Comparison of ENCODE assay signal across 14 mouse cellular contexts in the genomic region with DNA sequence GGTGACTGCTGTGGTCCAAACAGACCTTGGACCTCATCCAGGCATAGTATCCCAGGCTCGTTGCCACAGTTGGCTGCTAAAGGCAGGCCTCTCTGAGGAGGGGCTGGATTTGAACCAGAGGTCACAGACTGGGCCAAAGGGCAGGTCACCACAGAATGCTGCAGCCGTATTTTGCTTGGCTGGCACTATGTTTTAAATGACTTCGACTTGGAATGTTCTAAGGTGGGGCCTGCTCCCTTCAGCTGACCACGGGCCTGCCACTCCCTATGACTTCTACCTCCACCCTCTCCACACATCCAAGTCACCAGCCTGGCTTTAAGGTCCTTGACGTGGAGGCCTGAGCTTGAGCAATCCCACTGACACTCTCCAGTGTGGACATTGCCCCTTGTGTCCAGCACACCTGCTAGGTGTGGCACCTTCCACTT. TPM values are rescaled to one million over a fixed set of nuclear protein-coding genes. Genes with fewer than 3 reads are reported as not detected.
DNase-seq lines count a peak whose midpoint lies in the region; ATAC-seq lines count a peak whose summit lies in the region.
"Had no signal": no experiment of that assay in that cellular context is flagged by ENCODE, and none has a peak within 500 bp of the region (broad histone marks: within the 10 kb centered on the region; RNA-seq: fewer than 3 reads in every experiment).

No protein-coding gene starts in this region.

- no peaks in the 10 kb centered on the region for H3K9me3 ChIP-seq in kidney, embryonic 14.5 days (ENCODE audit: control insufficient read depth, low read length)
- no peaks in the 10 kb centered on the region for H3K9me3 ChIP-seq in stomach, embryonic 16.5 days (replicated peaks; ENCODE audit: control insufficient read depth, low read length)
- H3K9me3 ChIP-seq in forebrain, embryonic 11.5 days (ENCODE audit: control insufficient read depth, low read length) = no peaks in the 10 kb centered on the region

- 46% methylated on average over 5 of the region's 5 CpGs for WGBS in kidney, embryonic 14.5 days
- WGBS in stomach, embryonic 16.5 days = 52% methylated on average over 5 of the region's 5 CpGs
- 82% methylated on average over 5 of the region's 5 CpGs for WGBS in forebrain, embryonic 11.5 days

- H3K27me3 ChIP-seq in kidney, embryonic 14.5 days (ENCODE audit: control insufficient read depth, insufficient read depth, low read length) = no peaks in the 10 kb centered on the region
- no peaks in the 10 kb centered on the region for H3K27me3 ChIP-seq in stomach, embryonic 16.5 days (ENCODE audit: control insufficient read depth, insufficient read depth, low read length)
- H3K27me3 ChIP-seq in forebrain, embryonic 11.5 days (ENCODE audit: control insufficient read depth, insufficient read depth, low read length) = no peaks in the 10 kb centered on the region

- no peak overlapping the region for H3K4me2 ChIP-seq in kidney, embryonic 14.5 days (replicated peaks; ENCODE audit: low read depth, low read length)
- no peak overlapping the region for H3K4me2 ChIP-seq in stomach, embryonic 16.5 days (ENCODE audit: low read depth, low read length)
- H3K4me2 ChIP-seq in forebrain, embryonic 11.5 days (ENCODE audit: low read depth, low read length, severe bottlenecking) = no peak overlapping the region

- H3K9ac ChIP-seq in kidney, embryonic 14.5 days (ENCODE audit: low read depth, low read length) = no peak overlapping the region
- H3K9ac ChIP-seq in stomach, embryonic 16.5 days (ENCODE audit: low read length) = no peak overlapping the region
- H3K9ac ChIP-seq in forebrain, embryonic 11.5 days (ENCODE audit: low read length) = no peak overlapping the region

- intact Hi-C loops in heart, postnatal 36 days (cut with DNase I) = no loop called here

- DNase-seq in kidney, adult 18-20 months = peak; percentile 87
- peak; percentile 37 to 50 for DNase-seq in heart, postnatal 36 days
- peak; percentile 91 to 93 for DNase-seq in kidney, postnatal 36 days
- no peak for DNase-seq in forebrain, embryonic 11.5 days (ENCODE audit: low spot score)
- no peak for DNase-seq in testis, postnatal 14 days (ENCODE audit: low spot score)

- H3K36me3 ChIP-seq in kidney, embryonic 14.5 days (ENCODE audit: control insufficient read depth, insufficient read depth, low read length) = no peaks in the 10 kb centered on the region
- no peaks in the 10 kb centered on the region for H3K36me3 ChIP-seq in stomach, embryonic 16.5 days (ENCODE audit: control insufficient read depth, insufficient read depth, low read length)
- no peaks in the 10 kb centered on the region for H3K36me3 ChIP-seq in forebrain, embryonic 11.5 days (ENCODE audit: control insufficient read depth, insufficient read depth, low read length)

- no peak overlapping the region for H3K4me3 ChIP-seq in kidney, embryonic 14.5 days (ENCODE audit: low read length)
- no peak overlapping the region for H3K4me3 ChIP-seq in stomach, embryonic 16.5 days (replicated peaks; ENCODE audit: low read length)
- H3K4me3 ChIP-seq in forebrain, embryonic 11.5 days (ENCODE audit: low read depth, low read length) = no peak overlapping the region

- no peaks in the 10 kb centered on the region for H3K4me1 ChIP-seq in kidney, embryonic 14.5 days (ENCODE audit: control insufficient read depth, insufficient read depth, low read length)
- 0 out of 2 replicates have a peak, but pooled peaks cover 2% of the 10 kb centered on the region for H3K4me1 ChIP-seq in stomach, embryonic 16.5 days (ENCODE audit: control insufficient read depth, insufficient read depth, low read length)
- no peaks in the 10 kb centered on the region for H3K4me1 ChIP-seq in forebrain, embryonic 11.5 days (replicated peaks; ENCODE audit: control insufficient read depth, insufficient read depth, low read length)

- no peak for ATAC-seq in kidney, embryonic 14.5 days (ENCODE audit: low FRiP score, low TSS enrichment)
- ATAC-seq in stomach, embryonic 16.5 days (ENCODE audit: insufficient read depth, low FRiP score) = peak; percentile 83
- ATAC-seq in forebrain, embryonic 11.5 days (replicated peaks; ENCODE audit: low FRiP score) = no peak
- ATAC-seq: inflammation-experienced regulatory T-cells, adult 6 months; midbrain, embryonic 16.5 days had no signal

- no peak overlapping the region for H3K27ac ChIP-seq in kidney, embryonic 14.5 days (ENCODE audit: low read depth, low read length)
- H3K27ac ChIP-seq in stomach, embryonic 16.5 days (ENCODE audit: low read length) = no peak overlapping the region
- H3K27ac ChIP-seq in forebrain, embryonic 11.5 days (ENCODE audit: low read depth, low read length) = no peak overlapping the region

RNA-seq across cellular contexts. Expression of gene Rasl12, which starts 10.6 kb away (rescaled TPM):
- polyA plus RNA-seq in kidney, embryonic 14.5 days (2014; fragmentation: Nextera tagmentation; extraction: Ambion mirVana) = 8.2 and 11.7 TPM in 2 replicates
- total RNA-seq in heart, postnatal 36 days (2021) = 1 to 10 TPM; 8.4 to 9.2 TPM
- polyA plus RNA-seq in stomach, embryonic 16.5 days (2015; fragmentation: Nextera tagmentation; extraction: Ambion mirVana) = 7.6 TPM in 2 replicates
- polyA plus RNA-seq in forebrain, embryonic 11.5 days (2014; fragmentation: Nextera tagmentation; extraction: Ambion mirVana) = 6.7 and 7.2 TPM in 2 replicates

RNA-seq across cellular contexts. Expression of gene Slc51b, which starts 13.9 kb away (rescaled TPM):
- polyA plus RNA-seq in kidney, embryonic 14.5 days (2014; fragmentation: Nextera tagmentation; extraction: Ambion mirVana) = 0.53 and 0.59 TPM in 2 replicates
- total RNA-seq in heart, postnatal 36 days (2021) = not detected
- polyA plus RNA-seq in stomach, embryonic 16.5 days (2015; fragmentation: Nextera tagmentation; extraction: Ambion mirVana) = 0.69 and 1.7 TPM in 2 replicates
- not detected in 2 replicates for polyA plus RNA-seq in forebrain, embryonic 11.5 days (2014; fragmentation: Nextera tagmentation; extraction: Ambion mirVana)
- total RNA-seq: gastrocnemius, postnatal 36 days; MEL had no signal
- polyA plus RNA-seq: cortical plate, adult 2 months; inflammation-experienced regulatory T-cells, adult 6 months; limb, embryonic 14.5 days; midbrain, embryonic 16.5 days; urinary bladder, adult 2 months had no signal

RNA-seq across cellular contexts. Expression of gene Kbtbd13, which starts 17.4 kb away (rescaled TPM):
- 1.3 and 1.4 TPM in 2 replicates for polyA plus RNA-seq in kidney, embryonic 14.5 days (2014; fragmentation: Nextera tagmentation; extraction: Ambion mirVana)
- 1 to 10 TPM; 2.2 to 2.4 TPM for total RNA-seq in heart, postnatal 36 days (2021)
- polyA plus RNA-seq in stomach, embryonic 16.5 days (2015; fragmentation: Nextera tagmentation; extraction: Ambion mirVana) = 0.97 and 1.3 TPM in 2 replicates
- polyA plus RNA-seq in forebrain, embryonic 11.5 days (2014; fragmentation: Nextera tagmentation; extraction: Ambion mirVana) = 0.29 and 0.48 TPM in 2 replicates
- total RNA-seq: MEL had no signal
- polyA plus RNA-seq: inflammation-experienced regulatory T-cells, adult 6 months had no signal

RNA-seq across cellular contexts. Expression of gene Mtfmt, which starts 26.7 kb away (rescaled TPM):
- 18.1 and 22.0 TPM in 2 replicates for polyA plus RNA-seq in kidney, embryonic 14.5 days (2014; fragmentation: Nextera tagmentation; extraction: Ambion mirVana)
- 1 to 10 TPM; 7.1 to 7.5 TPM for total RNA-seq in heart, postnatal 36 days (2021)
- 18.8 and 21.9 TPM in 2 replicates for polyA plus RNA-seq in stomach, embryonic 16.5 days (2015; fragmentation: Nextera tagmentation; extraction: Ambion mirVana)
- 19.6 and 20.4 TPM in 2 replicates for polyA plus RNA-seq in forebrain, embryonic 11.5 days (2014; fragmentation: Nextera tagmentation; extraction: Ambion mirVana)

RNA-seq across cellular contexts. Expression of gene Ubap1l, which starts 48.0 kb away (rescaled TPM):
- polyA plus RNA-seq in kidney, embryonic 14.5 days (2014; fragmentation: Nextera tagmentation; extraction: Ambion mirVana) = 0.62 TPM in 1 of 2 replicates, not detected in the other
- under 1 TPM in 1 of 2 experiments, not detected in 1; 0.25 TPM for total RNA-seq in heart, postnatal 36 days (2021)
- polyA plus RNA-seq in stomach, embryonic 16.5 days (2015; fragmentation: Nextera tagmentation; extraction: Ambion mirVana) = 0.40 TPM in 1 of 2 replicates, not detected in the other
- 0.52 and 0.73 TPM in 2 replicates for polyA plus RNA-seq in forebrain, embryonic 11.5 days (2014; fragmentation: Nextera tagmentation; extraction: Ambion mirVana)
- total RNA-seq: MEL had no signal

Comparison
In these comparisons a context has a peak if more than half of its experiments do, and no peak if none do; other contexts are left out.
1. DNase-seq: peak in kidney, adult 18-20 months (single experiment), heart, postnatal 36 days (2 of 2) and kidney, postnatal 36 days (2 of 2); none in forebrain, embryonic 11.5 days (single experiment) and testis, postnatal 14 days (single experiment).